Mouse (Mus musculus) megakaryocyte-erythroid progenitor cell, adult 5-6 weeks (primary cell): ENCODE data around the gene Grik2. TPM values are rescaled to one million over a fixed set of nuclear protein-coding genes. Genes with fewer than 3 reads are reported as not detected.

Experiments used
- ATAC-seq: replicated peaks from 2 replicates; pipeline ENCODE4 v1.8.0; 2016; ENCODE audit warnings: mild to moderate bottlenecking, inconsistent platforms; ENCODE audit not compliant: severe bottlenecking, poor library complexity, low FRiP score, low TSS enrichment
- total RNA-seq, 2 experiments: library from RNA; stranded (forward) in 1 of 2; stranded (reverse) in 1 of 2; fragments of 200-1000, 215-1000 nt in 1 of 2; fragments of >200 nt in 1 of 2; fragmentation: Nextera tagmentation in 1 of 2; gene quantifications; 2 replicates each; pipeline ENCODE4 v1.2.3; 2014 to 2017

The Grik2 gene
- total RNA-seq (2014; fragmentation: Nextera tagmentation): not detected in 2 replicates
- total RNA-seq (2017): not detected in 2 replicates

- no peak for ATAC-seq
Measured at GRCm38 (mm10) chr10:49788381-49788906, at the start of gene Grik2. Gene Grik2, minus strand, starts transcription at chr10:49788766.

- ATAC-seq: no peak
Measured at GRCm38 (mm10) chr10:49834392-49834791, 45.8 kb upstream of the Grik2 start.

GRCm38 (mm10) chr10:49807276-49807675, 18.7 kb upstream of the Grik2 start:
- no peak for ATAC-seq

GRCm38 (mm10) chr10:49801001-49801400, 12.4 kb upstream of the Grik2 start:
- ATAC-seq: no peak

GRCm38 (mm10) chr10:49794129-49794528, 5.6 kb upstream of the Grik2 start:
- no peak for ATAC-seq

GRCm38 (mm10) chr10:49790326-49790725, 1.8 kb upstream of the Grik2 start:
- no peak for ATAC-seq

GRCm38 (mm10) chr10:49789711-49790110, 1.1 kb upstream of the Grik2 start:
- no peak for ATAC-seq

- no peak for ATAC-seq
Measured at GRCm38 (mm10) chr10:49788914-49789313, 348 bp upstream of the Grik2 start.

- no peak for ATAC-seq
Measured at GRCm38 (mm10) chr10:49786630-49787029, 1.9 kb downstream of the Grik2 start.

GRCm38 (mm10) chr10:49785477-49785876, 3.1 kb downstream of the Grik2 start:
- no peak for ATAC-seq

- ATAC-seq: no peak
Measured at GRCm38 (mm10) chr10:49784831-49785230, 3.7 kb downstream of the Grik2 start.

GRCm38 (mm10) chr10:49782741-49783691, 5.5 kb downstream of the Grik2 start:
- ATAC-seq: no peak

GRCm38 (mm10) chr10:49782061-49782460, 6.5 kb downstream of the Grik2 start:
- ATAC-seq: no peak

GRCm38 (mm10) chr10:49780430-49780829, 8.1 kb downstream of the Grik2 start:
- ATAC-seq: no peak

- ATAC-seq: no peak
Measured at GRCm38 (mm10) chr10:49768897-49769296, 19.7 kb downstream of the Grik2 start.

- ATAC-seq: no peak
Measured at GRCm38 (mm10) chr10:49767556-49767955, 21.0 kb downstream of the Grik2 start.

GRCm38 (mm10) chr10:49762607-49763006, 26.0 kb downstream of the Grik2 start:
- ATAC-seq: no peak

GRCm38 (mm10) chr10:49751769-49752168, 36.8 kb downstream of the Grik2 start:
- ATAC-seq: no peak

GRCm38 (mm10) chr10:49731841-49732240, 56.7 kb downstream of the Grik2 start:
- ATAC-seq: no peak

- no peak for ATAC-seq
Measured at GRCm38 (mm10) chr10:49723706-49724105, 64.9 kb downstream of the Grik2 start.

GRCm38 (mm10) chr10:49716856-49717255, 71.7 kb downstream of the Grik2 start:
- no peak for ATAC-seq
